Mouse (Mus musculus) lung, postnatal 0 days (tissue): ENCODE data around the gene Umps.

Experiments used
- CTCF ChIP-seq: IDR thresholded peaks from 2 replicates; pipeline ENCODE4 v1.5.1; 2016; ENCODE audit warnings: antibody characterized with exemption, mild to moderate bottlenecking
- EP300 ChIP-seq: IDR thresholded peaks from 2 replicates; pipeline ENCODE4 v1.6.1; 2016; ENCODE audit warnings: antibody characterized with exemption, mild to moderate bottlenecking, control low read depth

- TF ChIP-seq CTCF: no peak
- no peak for TF ChIP-seq EP300
Observed at GRCm38 (mm10) chr16:33995496-33995895, 28.7 kb upstream of the Umps start.
